Mouse (Mus musculus): ENCODE results near the gene Cnn1. TPM values are rescaled to one million over a fixed set of nuclear protein-coding genes. Genes with fewer than 3 reads are reported as not detected.

Gene Cnn1
- polyA plus RNA-seq (2017; shearing (Covaris generic)) = not detected

GRCm38 (mm10) chr9:22098993-22099696 is at the start of gene Cnn1:
Gene Cnn1 (plus strand): TSS chr9:22099216.

DNA sequence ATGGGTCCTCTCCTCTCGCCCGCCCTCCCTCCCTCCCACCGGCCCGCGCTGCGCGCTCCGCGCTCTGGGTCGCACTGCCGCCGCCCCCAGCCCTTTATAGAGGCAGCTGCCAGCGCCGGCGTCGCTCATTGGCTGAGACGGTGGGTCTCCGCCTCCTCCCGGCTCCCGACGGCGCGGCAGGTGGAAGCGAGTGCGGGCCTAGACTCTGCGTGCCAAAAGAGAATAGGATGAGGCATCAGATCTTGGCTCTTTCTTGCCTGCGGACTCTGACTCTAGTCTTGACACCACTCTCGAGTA is 47.1 kb upstream of the Cnn1 start, which contains the start of gene Elavl3:
Gene Elavl3, minus strand, starts transcription at position 66 of the 297 bp plus-strand sequence.

GRCm38 (mm10) chr9:22070791-22071573 is 28.0 kb upstream of the Cnn1 start, which contains the start of the genes Gm49318 and Zfp653:
Gene Gm49318 (minus strand): TSS chr9:22071259.
Gene Zfp653 (minus strand): TSS chr9:22071376.

GRCm38 (mm10) chr9:22085022-22085834 is 13.8 kb upstream of the Cnn1 start, which contains the start of gene Ecsit:
Gene Ecsit (minus strand): TSS chr9:22085438.

GRCm38 (mm10) chr9:22116740-22117426 is 17.9 kb downstream of the Cnn1 start, which contains the start of gene Elof1:
Gene Elof1 (minus strand): TSS chr9:22117172.

DNA sequence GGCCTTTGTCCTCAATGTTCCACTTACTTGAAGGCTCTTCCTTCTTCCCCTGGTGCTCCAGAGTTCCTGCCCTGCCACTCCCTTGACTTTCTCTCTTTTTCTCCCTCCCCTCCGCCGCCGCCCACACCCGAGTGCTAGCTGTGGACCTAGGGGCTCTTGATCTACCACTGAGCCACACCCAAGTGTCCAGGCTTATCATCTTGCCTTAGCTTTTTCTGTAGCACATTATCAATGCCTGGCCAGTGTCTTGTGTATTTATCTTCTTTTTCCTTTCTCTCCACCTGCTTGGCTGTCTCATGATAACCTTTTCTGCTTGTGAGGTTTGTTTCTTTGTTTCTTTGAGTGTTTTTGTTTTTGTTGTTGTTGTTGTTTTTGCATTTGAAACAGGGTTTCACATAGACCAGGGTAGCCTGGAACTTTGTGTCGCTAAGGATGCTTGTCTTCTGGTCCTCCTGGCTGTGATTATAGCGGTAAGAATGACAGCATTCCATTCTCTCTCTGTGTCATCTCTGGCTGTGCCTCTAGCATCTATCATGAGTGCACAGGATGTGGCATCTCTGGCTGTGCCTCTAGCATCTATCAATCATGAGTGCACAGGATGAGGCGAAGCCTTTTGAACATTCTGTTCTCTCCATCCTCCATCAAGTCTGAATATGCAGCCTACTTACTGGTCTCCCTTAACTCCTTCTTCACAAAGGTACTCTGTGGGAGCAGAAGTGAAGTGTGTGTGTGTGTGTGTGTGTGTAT is 36.8 kb downstream of the Cnn1 start, which contains the start of gene Acp5:
Gene Acp5, minus strand, starts transcription at position 68 of the 747 bp plus-strand sequence.

DNA sequence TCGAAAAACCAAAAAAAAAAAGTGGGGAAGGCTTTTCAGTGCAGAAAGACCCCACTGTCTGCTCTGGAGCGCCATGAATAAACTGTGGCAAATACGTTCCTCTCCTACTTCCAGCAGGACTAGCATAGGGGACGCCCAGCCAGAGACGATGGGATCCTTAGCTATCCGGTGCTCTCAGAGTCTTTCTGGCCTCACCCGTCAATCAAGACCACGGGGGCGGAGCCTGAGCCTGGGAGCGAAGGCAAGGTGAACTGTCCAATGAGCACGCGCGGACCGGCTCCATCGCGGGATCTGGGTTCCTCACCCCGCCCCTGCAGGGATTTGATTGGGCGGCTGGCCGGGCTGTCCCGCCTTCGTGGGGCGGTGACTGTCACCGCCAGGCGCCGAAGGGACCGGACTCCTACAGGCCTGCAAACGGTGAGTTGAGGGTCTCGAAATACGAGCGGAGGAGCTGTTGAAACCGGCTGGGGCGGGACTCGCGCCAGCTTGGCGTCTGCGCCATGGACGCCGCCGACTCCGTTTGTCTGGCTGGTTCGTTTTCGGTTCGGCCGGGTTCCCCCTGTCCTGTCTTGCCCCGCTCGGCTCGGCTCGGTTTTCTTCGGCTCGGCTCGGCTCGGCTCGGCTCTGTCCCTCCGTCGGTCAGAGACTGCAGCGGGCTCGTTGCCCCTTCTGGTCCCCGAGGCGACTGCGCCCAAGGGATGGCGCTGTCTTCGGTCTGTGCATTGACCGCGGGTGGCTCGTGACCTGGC is 57.7 kb downstream of the Cnn1 start, which contains the start of gene Pigyl:
Gene Pigyl, plus strand, starts transcription at position 350 of the 749 bp plus-strand sequence.

Other genes with a start within 250 kb of the Cnn1 start
- 9.7 TPM for gene Dock6, start 246.6 kb upstream of the Cnn1 start, polyA plus RNA-seq (2017; shearing (Covaris generic))
- 8.0 TPM for gene Rab3d, start 181.0 kb upstream of the Cnn1 start, polyA plus RNA-seq (2017; shearing (Covaris generic))
- not detected for gene Ccdc159, start 171.7 kb upstream of the Cnn1 start, polyA plus RNA-seq (2017; shearing (Covaris generic))
- gene Tmem205, start 171.7 kb upstream of the Cnn1 start, polyA plus RNA-seq (2017; shearing (Covaris generic)) = 0.90 TPM
- gene Plppr2, start 162.2 kb upstream of the Cnn1 start, polyA plus RNA-seq (2017; shearing (Covaris generic)) = 1.9 TPM
- 4.7 TPM for gene Swsap1, start 143.5 kb upstream of the Cnn1 start, polyA plus RNA-seq (2017; shearing (Covaris generic))
- not detected for gene Epor, start 135.7 kb upstream of the Cnn1 start, polyA plus RNA-seq (2017; shearing (Covaris generic))
- gene Rgl3, start 109.8 kb upstream of the Cnn1 start, polyA plus RNA-seq (2017; shearing (Covaris generic)) = not detected
- not detected for gene Ccdc151, start 96.6 kb upstream of the Cnn1 start, polyA plus RNA-seq (2017; shearing (Covaris generic))
- 60.3 TPM for gene Prkcsh, start 96.4 kb upstream of the Cnn1 start, polyA plus RNA-seq (2017; shearing (Covaris generic))
- 0.12 TPM for gene Elavl3, start 47.2 kb upstream of the Cnn1 start, polyA plus RNA-seq (2017; shearing (Covaris generic))
- gene Gm49318, start 28.0 kb upstream of the Cnn1 start, polyA plus RNA-seq (2017; shearing (Covaris generic)) = not detected
- 24.9 TPM for gene Zfp653, start 27.8 kb upstream of the Cnn1 start, polyA plus RNA-seq (2017; shearing (Covaris generic))
- 26.0 TPM for gene Ecsit, start 13.8 kb upstream of the Cnn1 start, polyA plus RNA-seq (2017; shearing (Covaris generic))
- 26.1 TPM for gene Elof1, start 18.0 kb downstream of the Cnn1 start, polyA plus RNA-seq (2017; shearing (Covaris generic))
- 159 TPM for gene Acp5, start 36.5 kb downstream of the Cnn1 start, polyA plus RNA-seq (2017; shearing (Covaris generic))
- 10.1 TPM for gene Pigyl, start 57.6 kb downstream of the Cnn1 start, polyA plus RNA-seq (2017; shearing (Covaris generic))
- not detected for gene Zfp872, start 88.9 kb downstream of the Cnn1 start, polyA plus RNA-seq (2017; shearing (Covaris generic))
- 50.9 TPM for gene Zfp809, start 126.5 kb downstream of the Cnn1 start, polyA plus RNA-seq (2017; shearing (Covaris generic))
- 1.5 TPM for gene Zfp599, start 160.7 kb downstream of the Cnn1 start, polyA plus RNA-seq (2017; shearing (Covaris generic))
- gene Zfp810, start 208.4 kb downstream of the Cnn1 start, polyA plus RNA-seq (2017; shearing (Covaris generic)) = 11.3 TPM